Mouse (Mus musculus) MEL-GATA-1-ER (cell line): ENCODE results near the gene Sidt2.

ENCODE experiments used
- DNase-seq: peaks from one replicate; pipeline ENCODE4 v3.0.0-alpha.2; 2012; ENCODE audit warnings: low read depth; ENCODE audit errors: extremely low read depth

Sidt2 gene

DNA sequence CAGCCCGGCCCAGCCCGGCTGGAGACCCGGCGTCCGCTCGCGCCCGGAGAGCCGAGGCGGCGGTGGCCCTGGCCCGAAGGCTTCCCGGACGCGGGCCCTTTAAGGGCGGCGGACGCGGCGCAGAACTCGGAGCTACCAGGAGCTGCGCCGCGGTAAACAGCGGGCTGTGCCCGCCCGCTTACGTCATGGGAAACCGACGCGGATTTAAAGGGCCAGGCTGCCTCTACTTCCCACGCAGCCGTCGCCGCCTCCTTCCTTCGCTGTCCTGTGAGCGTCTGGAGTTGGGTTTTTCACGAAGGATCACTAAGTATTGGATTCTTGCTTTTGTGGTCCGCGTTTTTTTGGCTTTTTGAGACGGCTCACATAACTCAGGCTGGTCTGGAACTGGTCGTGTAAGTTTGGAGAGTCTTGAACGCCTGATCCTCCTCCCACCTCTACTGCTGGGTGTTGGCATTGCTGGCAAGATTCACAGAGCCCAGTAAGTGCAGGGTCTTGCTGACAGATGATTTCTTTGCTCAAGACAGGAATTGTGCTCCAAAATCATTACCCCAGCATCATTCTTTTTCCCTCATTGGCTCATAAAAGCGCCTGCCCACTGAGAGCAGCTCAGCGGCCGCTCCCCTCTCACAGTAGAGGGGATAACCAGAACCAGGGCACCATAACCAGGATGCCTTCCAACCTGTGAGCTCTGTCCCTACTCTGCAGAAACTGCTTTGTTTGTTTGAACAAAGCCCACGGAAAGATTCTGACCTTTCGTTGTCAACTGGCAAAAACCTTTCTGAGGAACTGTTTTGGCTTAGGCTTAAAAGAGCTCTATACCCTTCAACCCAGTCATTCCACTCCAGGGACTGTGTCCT is at the start of gene Sidt2:
Gene Sidt2 (minus strand): TSS at position 152 of the 857 bp plus-strand sequence.
- peak; percentile 57 for DNase-seq

DNA sequence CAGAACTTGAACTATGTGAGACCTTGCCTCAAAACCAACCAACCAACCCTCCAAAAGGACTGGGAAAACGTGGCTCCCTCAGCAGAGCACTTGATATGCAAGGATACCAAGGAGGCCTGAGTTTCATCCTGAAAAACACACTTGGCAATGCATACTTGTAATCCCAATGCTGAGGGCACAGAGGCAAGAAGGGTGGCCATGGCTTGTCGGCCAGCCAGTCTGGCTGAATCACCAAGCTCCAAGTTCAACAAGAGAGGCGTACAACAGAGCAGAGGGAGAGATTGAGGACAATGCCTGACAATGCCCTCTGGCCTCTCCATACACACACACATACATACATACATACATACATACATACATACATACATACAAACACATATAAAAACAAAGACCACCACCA is 49.5 kb upstream of the Sidt2 start:
- no peak for DNase-seq

DNA sequence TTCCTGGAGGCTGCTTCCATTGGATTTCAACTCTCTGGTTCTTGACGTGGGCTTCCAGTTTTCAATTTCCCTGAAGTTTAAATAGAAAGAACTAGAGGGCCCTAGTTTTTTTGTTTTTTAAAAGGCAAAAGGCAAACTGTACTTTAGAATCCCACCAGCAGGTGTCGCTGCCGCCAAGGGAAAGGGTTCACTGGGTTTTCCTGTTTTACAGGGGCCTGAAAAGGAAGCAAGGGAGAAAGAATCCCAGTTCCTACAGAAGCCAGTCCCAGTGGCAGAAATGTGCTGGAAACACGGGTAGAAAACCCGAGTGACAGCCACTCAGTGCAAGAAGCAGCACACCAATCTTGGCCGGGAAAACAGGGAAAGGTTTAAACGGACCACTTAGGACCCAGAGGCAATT is 48.7 kb upstream of the Sidt2 start:
- DNase-seq: no peak

DNA sequence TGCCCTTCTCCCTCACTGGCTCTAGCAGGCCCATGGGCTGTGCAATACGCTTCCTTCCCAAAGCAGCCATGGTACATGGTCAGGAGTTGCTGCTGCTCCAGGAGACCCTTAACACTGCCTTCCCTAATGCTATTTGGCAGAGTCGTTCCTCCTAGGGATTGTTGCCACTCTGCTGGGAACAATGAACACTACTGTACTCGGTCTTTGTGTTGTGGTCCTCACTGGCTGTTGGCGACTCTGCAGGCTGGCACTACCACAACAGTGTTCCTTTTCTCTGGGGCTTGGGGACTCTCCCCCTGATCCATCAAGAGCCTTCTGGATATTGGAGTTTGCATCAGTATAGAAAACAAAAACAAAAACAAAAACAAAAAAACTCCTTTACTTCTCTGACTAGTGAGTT is 44.0 kb upstream of the Sidt2 start:
- no peak for DNase-seq

DNA sequence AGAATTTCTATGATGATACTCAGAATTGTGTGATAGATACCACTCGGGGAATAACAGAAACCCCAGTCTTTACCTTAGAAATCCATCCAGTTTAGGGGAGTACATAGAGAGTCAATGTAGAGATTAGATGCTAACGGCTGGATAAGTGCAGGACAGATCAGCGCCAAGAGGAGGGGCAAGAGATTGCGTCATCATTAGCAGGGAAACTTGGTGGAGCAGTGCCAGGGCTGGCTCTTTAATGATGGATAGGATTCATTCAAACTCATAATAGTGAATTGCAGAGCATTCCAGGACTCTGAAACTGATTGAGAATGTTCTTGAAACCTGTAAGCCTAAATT is 30.1 kb upstream of the Sidt2 start:
- DNase-seq: no peak

DNA sequence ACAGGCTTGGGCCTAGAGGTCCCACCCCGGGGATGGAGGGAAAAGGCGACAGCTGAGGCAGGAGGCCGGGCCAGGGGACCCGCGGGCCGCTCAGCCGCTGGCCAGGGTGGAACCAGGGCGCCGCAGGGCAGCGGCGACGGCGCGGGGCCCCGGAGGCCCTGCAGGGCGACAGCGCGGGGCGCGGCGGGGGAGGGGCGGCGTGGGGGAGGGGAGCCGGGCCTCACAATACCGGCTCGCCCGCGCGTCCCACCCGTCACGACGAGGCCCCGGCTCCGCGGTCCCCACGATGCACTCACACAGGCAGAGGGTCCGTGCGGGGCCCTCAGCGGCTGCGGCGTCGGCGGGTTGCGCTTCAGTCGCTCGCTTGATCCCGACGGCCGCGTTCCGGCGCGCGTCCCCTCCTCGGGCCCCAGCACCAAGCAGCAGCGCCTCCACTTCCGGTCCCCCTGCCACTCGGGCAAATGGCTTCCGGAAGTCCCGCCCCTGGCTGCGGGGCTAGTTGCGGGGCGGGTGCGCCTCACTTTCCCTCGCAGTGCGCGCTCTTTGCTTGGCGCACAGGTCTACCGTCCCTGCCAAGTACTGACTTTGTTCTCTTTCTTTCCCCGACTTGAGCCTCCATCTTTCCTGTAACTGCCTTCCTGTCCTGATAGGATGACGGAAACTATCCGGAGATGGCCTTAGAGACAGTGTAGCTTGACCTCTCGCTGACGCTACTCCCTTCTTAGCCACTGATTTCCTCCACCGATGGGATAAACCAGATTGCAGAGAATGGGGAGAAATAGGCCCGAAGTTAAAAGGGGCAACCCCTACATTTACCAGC is 29.6 kb upstream of the Sidt2 start:
- peak; percentile 54 for DNase-seq

DNA sequence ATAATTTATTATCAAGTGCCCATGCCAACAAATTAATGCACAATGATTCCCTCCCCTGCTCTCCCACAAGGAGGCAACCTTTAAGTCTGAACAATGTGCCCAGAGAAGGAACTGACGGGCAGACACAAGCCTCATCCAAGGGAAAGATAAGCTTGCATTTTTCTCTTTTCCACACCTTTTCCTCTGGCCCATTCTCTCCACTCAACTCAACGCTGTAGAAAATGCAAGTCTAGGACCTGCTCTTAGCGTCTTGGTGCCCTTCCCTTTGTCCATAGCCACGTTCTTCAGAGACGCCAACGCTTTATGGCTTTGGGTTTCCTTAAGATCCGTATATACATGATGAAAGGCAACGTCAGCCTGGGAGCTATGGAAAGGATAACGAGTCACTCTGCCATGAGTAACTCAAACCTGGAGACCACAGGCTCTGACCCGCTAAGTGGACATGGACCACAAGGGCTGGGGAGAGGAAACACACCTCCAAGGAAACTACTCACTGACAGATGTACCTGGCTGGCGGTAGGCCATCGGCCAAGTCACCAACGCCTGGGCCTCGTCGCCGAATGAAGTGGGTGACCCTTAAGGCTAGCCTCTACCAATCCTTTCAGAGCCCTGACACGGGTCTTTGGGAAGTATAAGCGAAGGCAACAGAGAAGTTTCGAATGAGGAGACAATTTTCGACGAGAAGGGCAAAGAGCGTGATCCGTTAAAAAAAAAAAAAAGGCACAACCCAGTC is 28.8 kb upstream of the Sidt2 start:
- peak; percentile 35 for DNase-seq

DNA sequence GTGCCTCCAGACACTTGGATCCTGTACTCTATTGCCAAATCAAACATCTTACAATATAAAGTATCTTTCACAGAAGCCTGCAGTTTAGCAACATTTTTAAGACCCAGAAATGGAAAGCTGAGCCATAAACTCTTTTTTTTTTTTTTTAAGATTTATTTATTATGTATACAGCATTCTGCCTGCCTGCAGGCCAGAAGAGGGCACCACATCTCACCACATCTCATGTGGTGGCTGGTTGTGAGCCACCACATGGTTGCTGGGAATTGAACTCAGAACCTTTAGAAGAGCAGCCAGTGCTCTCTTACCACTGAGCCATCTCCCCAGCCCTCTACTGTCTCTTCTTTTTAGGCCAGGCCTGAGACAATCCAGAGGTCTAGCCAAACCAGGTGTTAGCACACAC is 26.3 kb upstream of the Sidt2 start:
- DNase-seq: no peak

DNA sequence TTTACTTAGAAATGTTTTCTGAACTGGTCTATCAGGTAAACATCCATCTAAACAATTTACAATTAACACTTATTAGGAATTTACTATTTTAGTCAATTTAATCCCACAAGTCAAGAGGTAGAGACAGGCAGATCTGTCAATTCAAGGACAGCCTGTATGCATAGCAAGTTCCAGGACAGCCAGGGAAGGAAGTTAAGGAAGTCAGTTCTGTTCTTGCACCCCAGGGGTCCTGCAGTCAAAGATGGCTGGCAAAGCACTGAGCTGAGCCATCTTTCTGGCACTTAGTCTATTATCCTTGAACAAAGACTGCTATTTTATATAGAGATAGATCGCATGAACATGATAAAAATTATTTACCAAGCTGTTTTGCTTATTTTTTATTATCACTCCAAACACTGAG is 25.6 kb upstream of the Sidt2 start:
- no peak for DNase-seq

DNA sequence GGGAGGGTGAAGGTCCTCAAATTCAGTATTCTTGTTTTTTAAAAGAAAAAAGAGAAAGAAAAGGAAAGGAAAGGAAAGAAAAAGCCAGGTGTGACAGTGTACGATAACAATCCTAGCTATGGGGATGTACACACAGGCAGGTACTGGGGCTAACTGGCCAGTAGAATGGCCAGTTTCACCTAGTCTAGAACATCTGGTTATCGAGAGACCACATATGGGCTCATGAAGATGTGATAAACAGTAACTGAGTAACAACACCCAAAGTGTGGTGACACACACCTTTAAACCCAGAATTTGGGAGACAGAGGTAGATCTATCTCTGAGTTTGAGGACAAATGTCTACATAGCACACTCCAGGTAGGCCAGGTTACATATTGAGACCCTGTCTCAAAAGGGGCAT is 24.7 kb upstream of the Sidt2 start:
- no peak for DNase-seq

DNA sequence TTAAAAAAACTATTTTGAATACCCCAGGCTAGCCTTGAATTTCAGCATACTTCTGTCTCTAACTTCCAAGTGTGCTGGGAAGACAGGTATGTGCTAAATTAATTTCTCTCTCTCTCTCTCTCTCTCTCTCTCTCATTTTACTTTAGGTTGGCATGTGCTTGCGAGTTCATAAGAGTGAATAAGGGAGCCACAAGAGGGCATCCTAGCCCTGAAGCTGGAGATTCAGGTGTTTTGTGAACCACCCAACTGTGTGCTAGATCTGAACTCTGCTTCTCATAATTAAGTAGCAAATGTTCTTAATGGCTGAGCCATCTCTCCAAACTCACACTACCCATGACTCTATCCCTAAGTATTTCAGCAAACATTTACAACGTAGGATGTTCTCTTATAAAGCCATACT is 21.8 kb upstream of the Sidt2 start:
- DNase-seq: no peak

DNA sequence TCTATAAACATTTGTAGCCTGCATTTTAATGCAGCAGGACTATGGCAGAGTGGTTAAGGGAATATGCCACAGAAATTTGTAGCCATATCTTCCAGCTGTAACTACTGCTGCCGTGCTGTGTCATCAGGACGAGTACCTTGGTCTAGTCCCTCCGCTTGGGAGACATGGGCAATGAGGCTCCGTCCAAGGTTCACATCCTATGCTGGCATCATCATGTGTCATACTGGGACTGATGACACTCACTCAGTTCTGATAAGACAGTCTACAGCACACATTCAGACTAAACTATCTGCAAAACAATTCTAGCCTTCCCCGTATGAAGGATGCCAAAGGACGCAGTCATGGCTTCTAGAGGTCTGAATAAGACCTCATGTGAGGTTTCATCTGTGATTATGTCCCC is 8.5 kb upstream of the Sidt2 start:
- DNase-seq: no peak

DNA sequence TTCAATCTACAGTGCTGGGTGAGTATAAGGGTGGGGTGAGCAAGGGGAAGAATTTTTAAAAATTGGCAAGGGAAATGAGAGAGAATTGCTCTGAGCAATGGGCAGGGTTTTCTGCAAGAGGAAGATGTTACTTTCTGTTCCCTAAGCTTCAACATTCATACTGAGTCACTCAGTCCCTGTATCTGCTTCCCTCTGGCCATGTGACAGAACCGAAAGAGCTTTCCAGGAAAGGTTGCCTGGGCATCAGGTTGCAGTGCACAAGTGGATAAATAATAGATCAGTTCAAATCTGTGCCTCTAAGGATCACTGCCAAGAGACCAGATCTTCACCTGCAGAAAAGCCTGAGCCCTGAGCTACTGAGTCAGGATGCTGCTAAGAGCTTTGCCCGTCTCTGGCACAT is 6.8 kb upstream of the Sidt2 start:
- no peak for DNase-seq

DNA sequence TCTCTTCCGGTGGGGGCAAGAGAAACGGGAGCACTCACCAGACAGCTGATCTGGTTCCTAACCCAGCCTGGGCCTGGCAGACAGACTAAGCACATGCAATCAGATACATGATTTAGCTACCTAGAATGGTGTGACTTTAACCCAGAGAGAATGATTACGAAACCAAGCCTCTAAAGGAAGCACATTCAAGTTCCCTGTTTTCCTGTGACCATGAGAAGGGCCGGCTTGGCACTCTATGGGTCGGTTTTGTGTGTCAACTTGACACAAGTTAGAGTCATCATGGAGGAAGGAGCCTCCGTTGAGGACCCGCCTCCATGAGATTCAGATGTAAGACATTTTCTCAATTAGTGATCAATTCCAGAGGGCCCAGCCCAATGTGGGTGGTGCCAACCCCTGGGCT is 4.6 kb upstream of the Sidt2 start:
- no peak for DNase-seq

DNA sequence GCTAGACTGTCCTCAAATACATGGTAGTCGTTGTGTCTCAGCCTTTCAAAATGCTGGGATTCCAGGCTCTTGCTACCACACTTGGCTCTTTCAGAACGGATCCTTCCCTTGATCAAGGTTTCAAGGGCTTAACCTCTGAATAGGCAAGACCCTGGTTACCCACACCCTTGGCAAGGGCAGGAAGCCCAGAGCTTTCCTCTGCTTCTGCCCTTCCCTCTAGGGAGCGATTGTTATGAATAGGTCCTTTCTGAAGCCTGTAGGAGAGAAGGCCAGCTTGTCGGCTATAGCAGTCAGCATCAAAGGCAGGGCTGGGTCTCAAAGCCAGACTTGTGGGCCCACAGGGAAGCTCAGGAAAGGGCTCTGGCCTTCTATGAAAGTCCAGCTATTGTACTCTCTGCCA is 3.8 kb upstream of the Sidt2 start:
- DNase-seq: no peak

DNA sequence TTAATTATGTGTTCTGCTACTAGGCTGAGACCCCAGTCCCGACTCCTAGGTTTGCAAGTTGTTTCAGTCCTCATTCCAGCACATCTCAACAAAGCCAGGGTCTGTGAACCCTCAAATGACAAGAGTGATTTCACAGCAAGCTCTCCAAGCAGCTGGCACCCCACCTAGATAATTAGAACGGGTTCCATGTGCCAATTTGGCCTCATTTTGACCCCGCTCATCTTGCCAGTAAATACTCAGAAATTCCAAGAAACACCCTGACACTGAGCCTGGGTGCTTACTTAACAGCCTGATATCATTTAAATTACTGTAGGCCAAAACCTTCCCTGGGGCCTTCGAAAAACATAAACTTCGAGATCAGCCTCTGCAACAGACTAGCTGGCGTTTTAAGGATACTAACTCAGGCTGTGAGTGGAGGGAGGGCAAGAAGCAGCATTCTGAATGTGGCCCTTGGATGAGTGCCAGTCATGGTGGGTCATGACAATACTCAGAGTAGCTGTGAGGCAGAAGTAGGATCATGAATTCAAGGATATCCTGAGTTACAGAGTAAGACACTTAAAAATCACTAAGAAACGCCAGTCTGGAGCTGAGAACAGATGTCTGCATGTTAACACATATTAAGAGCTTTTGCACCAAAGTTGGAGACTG is 3.1 kb upstream of the Sidt2 start:
- no peak for DNase-seq

DNA sequence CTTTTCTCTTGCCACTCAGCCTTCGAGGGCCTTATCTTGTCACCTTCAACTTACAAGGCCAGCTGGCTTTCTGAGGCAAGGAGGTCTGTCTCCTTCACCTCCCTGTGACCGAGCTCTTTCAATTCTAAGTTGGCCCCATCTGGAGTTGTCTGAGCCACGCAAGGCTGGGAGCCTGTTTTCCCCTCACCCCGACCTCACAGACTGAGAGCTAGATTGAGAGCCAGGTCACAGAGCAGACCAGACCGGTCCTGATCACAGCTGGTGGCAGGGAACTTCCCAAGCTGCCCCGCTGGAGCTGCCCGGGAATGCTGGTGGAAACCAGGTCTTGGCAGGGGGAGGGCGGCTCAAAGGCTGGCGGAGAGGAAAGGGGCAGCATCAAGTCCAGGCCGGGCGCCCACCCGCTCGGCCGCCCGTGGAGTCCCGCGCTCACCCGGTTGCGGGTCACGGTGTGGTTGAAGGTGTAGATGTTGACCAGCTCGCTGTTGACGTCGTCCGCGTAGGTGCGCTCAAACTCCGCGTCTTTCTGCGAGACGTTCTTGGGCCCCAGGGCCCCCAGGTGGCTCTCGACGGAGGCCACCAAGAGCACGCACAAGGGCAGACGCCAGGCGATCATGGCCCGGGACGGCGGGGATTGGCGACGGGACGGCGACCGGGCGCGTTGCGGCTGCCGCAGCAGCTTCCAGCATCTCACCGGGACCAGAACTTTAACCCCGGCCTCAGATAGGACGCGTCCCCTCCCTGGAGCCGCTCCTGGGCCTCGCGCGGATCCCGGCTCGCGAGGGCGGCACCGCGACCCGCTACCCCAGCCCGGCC is 558 bp downstream of the Sidt2 start:
- peak; percentile 33 for DNase-seq

DNA sequence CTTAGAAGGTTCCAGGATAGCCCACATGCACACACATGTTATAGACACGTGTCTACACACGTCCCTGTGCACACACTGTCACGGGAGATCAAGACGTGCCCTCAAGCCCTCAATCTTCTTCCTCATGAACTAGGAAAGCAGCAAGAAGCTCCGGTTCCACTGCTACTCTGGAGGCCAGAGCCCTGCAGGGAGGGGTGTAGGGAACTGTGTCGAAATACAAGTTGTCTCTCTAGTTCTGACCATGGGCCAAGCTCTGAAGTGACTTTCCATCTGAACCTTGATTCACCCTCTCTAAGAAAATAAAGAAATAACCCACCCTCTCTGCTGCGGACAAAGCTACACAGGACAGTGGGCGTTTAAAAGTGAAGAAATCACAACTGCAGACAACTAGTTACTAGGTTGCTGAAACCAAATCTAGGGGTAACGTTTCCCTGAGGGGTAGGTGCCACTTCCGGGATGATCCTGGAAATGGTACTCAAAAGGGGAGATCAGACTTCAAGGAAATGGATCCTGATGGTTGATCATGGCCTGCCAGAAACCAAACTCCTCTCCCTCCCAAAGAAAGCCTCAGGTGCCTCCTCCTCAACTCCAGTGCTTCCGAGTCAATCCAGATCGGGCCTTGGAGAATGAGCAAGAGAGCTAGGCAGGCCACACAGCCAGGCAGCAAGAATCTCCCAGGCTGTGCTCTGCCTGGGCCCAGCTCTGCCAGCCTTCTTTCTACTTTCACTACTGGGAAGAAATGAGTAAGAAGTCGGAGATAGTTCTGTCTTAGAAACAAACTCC is 1.4 kb downstream of the Sidt2 start:
- no peak for DNase-seq

DNA sequence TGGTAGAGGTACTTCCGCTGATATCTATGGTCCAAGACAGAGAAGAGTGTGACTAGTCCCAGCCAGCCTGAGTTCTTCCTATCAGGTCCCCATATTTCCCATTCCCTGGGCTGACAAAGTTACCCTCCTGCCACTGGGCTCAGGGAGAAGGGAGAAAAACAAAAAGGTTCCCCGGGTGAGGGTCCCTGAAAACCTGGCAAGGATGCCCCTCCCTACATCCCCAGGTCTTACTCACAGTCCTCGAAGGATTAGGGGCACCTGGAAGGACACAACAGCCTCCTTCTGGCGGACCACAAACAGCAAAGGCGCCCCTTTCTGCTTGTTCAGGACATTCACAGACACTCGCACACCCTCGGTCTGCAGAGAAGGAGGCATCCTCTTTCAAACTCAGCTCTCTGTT is 2.2 kb downstream of the Sidt2 start:
- no peak for DNase-seq

DNA sequence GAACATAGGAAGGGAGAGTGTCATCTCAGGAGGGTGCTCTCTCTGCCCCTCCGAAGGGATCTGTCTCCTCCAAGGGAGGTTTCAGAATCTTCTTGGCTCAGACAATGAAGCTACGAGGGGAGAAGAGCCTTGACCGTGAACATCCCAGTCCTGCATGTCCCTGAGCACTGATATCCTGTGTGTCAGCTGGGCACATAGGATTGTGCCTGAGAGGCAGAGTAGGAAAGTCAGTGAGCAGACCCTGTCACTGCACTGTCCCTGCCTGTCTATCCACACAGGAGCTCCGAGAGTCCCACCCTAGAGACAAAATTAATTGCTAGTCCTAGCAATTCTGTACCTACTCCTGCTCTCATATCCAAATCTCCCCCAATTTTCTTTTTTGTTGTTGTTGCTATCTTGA is 3.0 kb downstream of the Sidt2 start:
- no peak for DNase-seq
